Mouse (Mus musculus): ENCODE data around the gene Maml3.

DNA sequence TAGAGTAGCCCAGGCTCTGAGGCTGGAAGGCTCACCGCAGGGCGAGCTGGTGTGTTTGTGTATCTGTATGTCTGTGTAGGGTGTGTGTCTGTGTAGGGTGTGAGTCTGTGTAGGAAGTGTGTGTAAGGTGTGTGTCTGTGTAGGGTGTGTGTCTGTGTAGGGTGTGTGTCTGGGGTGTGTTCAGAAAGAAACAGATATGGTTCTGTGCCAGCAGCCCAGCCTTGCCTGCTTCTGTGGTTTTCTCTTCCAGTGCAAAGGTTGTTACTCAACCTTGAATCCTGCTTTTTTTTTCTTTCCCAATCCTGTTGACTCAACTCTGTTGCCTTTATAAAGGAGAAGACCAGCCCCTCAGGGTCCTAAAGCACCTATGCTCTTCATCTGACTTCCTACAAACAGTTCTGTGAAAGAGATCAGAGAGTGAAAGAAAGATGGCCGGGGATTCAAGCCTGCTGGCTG is 444.0 kb downstream of the Maml3 start:
- TF ChIP-seq CTCF (IDR thresholded peaks at IDR 0.05; ENCODE audit: control insufficient read depth, insufficient read depth, insufficient read length) (no peak), MAX (IDR thresholded peaks at IDR 0.05) (no peak), USF1 (IDR thresholded peaks at IDR 0.05; ENCODE audit: low read depth) (no peak), MYOD1 (IDR thresholded peaks at IDR 0.05; ENCODE audit: control insufficient read depth, insufficient read length, low read depth) (no peak)

Measured in C2C12 (cell line).